Mouse (Mus musculus): ENCODE data around the gene Ddr2.
"Not testable (repeated sequence)": the region's sequence is repeated elsewhere in the genome, so short reads cannot be mapped to it uniquely, and the experiment has no call there.

Ddr2 gene

DNA sequence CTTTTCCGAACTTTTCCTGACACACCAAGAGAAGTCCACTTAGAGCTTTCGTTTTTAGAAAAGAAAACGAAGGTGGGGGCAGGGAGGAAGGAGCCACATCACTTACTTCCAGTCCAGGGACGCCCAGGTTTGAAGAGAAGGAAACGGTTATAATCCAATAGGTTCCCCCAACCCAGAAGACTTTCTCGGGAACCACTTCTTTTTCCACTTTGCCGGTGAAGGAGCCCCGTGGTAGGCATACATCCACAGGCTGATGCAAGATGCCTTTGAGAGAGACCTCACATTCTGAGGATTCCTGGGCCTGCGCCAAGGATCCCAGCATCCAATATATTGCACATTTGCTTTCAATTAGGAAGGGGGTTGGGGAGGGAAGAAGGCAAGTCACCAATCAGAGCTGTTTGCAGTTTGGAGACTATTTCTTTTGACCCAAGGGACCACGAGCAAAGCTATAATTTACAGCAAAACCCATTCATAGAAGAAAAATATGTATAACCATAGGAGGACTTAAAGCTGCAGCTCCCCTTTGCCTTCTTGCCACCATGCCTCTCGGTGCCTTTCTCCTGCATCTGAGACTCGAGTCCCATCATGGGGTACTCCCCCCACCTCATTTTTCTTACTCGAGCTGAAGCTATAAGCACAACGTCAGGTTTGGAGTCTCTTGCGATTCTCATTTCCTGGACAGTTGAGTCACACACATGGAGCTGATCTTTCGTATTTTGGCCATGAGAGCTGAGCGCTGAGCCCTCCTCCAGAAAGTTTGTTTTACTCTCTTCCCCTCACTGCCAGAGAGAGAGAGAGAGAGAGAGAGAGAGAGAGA is at the start of gene Ddr2:
Gene Ddr2, minus strand, starts transcription at position 247 of the 817 bp plus-strand sequence.
- no peak for DNase-seq (ENCODE audit: low read depth)

DNA sequence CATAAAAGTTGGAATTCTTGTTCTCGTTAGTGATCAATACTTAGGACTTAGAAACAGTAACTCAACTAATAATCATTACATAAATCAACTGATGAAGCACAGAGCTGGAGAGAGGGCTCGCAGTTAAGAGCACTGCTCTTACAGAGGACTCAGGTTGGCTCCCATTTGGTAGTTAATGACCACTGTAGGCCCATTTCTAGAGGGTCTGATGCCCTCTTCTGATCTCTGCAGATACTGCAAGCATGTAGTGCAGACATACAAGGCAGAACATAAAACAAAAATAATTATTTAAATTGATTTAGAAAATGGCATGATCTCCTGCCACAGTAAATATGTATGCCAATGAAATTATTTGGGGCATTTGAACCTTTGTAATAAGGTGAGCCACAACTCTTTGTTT is 49.1 kb upstream of the Ddr2 start:
- no peak for DNase-seq (ENCODE audit: low read depth)

DNA sequence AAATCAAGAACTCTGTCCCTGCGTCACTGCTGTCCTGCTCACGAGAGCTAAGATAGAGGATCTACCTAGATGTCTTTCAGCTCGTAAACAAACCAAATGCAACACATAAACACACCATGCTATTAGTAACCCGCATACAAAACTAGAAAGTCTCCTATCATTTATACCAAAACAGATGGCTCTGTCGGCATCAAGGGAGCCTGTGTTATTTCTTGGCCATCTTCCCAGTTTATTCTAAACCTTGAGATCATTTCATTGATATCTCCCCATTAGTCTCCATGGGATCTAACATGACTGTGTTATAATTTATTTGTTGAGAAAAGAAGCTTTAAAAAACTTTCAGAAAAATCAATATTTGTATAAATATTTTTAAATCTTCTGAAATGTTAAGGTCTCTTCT is 45.2 kb upstream of the Ddr2 start:
- no peak for DNase-seq (ENCODE audit: low read depth)

DNA sequence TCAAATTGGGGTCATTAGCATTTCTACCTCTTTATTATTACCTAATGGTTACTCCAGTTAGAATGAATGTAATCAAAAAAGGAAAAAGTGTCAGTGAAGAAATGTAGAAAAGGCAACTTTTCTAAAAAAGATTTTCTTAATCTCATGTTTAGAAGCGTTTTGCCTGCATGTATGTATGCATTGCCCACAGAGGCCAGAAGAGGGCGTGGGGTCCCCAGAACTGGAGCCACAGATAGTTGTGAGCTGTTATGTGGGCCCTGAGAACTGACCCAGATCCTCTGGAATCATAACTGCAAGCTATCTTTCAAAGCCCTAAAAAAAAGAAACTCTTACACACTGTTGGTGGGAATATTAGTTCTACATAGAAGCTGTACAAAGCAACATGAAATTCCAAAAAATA is 44.7 kb upstream of the Ddr2 start:
- DNase-seq (ENCODE audit: low read depth) = no peak

DNA sequence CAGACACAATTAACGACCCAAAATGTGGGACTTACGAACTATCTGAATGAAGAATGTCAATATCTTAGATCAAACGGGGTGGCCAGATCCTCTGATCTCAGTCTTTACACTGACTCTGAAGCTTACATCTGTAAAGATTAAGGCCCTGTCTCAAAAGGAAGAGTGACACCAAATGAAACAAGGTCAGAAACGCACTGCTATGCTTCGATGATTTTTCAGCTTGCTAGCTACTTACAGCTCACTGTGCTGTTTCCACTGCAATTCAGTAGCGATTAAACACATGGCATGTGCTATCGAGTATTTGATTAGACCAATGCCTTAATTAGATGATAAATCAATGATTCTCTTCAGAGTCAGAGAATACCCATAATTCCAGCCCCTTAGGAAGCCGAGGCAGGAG is 43.4 kb upstream of the Ddr2 start:
- no peak for DNase-seq (ENCODE audit: low read depth)

DNA sequence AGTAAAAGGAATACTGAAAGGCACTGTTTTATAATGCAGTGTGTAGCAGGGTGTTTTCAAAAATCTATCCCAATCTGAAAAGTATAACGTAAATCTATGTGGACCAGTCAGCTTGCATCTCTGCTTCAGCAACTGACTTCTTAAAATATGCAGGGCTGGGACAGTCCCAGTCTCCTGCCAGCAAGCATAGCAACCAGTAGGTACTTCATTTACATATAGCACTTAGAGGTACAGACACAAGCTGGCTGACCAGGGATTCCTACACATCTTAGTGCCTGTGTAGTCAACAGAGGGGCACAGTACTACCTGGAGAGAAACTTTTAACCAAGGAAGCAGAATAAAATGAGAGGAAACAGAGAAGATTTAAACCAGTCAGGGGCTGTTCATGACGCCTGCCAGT is 42.0 kb upstream of the Ddr2 start:
- no peak for DNase-seq (ENCODE audit: low read depth)

DNA sequence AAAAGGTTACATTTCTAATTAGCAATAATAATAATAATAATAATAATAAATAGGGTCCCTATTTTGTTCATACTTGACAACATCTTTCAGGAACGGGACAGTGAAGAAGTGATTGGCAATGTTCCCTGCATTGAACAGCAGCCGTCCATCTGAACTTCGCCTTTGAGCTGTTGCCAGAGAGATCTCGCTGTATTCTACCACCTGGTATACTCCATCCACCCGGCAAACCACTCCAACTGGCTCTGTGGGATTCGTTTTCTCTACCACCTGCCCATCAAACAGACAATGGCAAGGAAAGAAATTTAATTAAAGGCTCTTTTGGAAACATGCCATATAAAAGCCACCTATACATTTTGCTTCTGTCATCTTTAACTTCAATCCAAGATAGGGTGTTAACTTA is 40.3 kb upstream of the Ddr2 start:
- no peak for DNase-seq (ENCODE audit: low read depth)

DNA sequence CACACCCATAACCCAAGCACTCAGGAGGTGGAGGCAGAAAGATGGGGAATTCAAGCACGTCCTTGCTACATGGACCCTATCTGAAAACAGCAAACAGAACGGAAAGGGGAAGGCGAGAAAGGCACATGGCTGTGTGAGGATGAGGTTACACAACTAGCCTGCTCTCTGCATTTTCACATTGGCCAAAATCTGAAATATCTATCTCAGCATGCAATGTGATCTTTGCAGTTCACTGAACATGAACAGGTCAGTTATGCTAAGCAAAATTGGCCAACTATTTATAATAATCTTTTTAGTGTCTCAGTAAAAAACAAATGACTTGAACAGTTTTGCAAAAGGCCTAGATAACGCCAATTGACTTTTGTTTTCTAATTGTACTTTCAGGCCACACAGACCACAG is 39.2 kb upstream of the Ddr2 start:
- DNase-seq (ENCODE audit: low read depth) = no peak

DNA sequence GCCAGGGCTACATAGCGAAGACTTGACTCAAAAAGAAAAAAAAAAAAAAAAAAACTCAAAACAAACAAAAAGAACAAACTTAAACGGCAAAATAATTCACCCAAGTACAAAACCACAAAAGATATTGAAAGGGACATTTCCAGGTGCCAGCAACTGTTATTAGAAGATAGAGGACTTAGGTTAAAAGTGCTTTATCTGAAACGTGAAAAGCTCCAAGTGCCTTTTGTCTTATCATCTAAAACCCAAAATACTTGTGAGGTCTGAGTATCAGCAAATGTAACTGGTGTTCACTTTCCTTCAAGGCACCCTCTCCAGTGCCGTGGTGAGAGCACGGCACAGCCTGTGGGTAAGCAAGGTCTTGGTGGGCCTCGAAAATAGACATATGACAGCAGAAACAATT is 38.0 kb upstream of the Ddr2 start:
- DNase-seq (ENCODE audit: low read depth) = no peak

DNA sequence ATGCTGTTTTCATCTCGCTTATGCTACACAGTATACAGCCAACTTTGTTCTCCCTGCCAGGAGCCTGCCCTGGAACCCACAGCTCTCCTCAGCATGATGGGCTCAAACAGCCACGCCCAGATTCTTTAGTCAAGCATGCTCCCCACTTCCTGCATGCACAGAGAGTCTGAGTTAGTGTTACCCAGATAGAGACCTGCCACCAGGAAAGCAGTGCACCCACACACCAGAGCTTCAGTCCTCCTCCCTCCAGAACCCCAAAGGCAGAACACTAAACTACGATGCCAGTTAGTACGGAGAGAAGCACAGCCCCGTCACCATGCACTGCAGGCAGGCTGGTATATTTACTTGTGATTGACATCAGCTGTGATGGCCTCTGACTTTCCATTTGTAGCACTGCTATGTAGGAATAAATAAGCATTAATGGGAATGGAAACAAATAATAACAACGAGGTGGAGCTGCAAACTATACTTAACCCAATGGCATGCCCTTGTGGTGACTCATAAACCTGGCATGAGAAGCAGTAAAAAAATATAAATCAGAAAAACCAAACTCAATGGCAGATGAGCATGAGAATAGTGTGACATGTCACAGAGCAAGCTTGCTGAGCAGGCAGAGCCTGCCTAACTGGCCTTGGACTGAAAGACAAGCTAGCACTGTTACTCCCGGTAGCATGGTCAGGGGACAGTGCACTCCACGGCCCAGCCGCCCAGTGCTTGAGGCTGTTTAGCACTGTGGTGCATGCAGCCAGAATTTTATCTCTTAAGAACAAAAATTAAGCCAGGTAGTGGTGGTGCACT is 37.3 kb upstream of the Ddr2 start:
- no peak for DNase-seq (ENCODE audit: low read depth)

DNA sequence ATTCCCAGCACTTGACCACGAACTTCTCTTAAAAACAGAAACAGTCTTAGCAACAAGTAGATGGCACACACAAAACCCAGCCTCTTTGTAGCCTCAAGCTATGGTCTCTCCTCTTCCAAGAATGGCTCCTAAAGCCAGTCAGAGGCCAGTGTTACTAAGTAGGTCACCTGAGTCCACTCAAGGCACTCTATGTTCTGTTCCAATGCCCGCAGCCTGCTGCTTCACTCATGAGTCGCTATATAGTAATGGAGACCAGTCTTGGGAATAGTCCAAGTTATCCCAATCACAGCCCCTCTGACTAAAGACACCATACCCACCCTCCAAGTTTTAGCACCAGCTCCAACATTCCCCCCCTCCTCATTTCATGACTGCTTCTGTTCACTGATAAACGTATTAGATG is 35.0 kb upstream of the Ddr2 start:
- no peak for DNase-seq (ENCODE audit: low read depth)

DNA sequence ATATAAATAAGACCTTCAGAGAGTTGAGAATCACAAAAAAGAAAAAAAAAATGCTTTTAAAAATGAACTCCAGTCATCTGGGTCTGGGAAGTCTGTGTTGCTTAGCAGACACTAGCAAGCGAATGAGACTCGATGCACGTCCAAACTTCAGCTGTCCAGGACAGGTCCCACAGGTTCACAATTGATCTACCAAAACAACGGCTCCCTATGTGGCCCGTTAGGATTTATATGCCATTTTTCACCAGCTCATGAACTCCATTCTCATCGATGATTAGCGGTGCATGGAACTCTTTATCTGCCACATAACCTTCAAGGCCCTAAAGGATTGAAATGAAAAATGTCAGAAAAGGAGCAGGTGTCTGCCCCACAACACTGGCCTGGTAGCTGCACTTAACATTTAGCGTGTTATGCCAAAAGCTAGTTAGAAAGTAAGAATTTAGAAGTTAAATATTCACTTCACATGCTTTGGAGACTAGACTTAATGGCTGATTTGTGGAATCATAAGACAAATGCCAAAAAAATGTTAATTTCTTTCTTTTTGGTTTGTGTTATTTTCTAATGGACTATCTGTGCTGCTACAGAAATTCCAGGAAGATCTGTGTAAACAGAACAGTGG is 31.8 kb upstream of the Ddr2 start:
- no peak for DNase-seq (ENCODE audit: low read depth)

DNA sequence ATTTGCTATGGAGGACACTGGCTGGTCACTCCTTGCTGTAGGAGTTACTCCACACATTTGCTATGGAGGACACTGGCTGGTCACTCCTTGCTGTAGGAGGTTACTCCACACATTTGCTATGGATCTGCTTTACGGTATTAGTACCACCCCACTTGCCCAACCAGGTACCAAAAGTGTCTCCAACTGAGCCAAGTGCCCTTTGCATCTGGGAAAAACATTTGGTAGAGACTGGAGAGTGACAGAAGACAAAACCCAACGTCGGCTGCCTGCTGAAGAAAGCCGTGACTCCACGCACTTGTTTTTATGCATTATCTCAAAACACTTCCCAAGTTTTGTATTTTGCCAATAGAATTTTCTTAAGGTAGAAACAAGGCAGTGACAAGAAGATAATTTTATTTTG is 31.1 kb upstream of the Ddr2 start:
- DNase-seq (ENCODE audit: low read depth) = no peak

DNA sequence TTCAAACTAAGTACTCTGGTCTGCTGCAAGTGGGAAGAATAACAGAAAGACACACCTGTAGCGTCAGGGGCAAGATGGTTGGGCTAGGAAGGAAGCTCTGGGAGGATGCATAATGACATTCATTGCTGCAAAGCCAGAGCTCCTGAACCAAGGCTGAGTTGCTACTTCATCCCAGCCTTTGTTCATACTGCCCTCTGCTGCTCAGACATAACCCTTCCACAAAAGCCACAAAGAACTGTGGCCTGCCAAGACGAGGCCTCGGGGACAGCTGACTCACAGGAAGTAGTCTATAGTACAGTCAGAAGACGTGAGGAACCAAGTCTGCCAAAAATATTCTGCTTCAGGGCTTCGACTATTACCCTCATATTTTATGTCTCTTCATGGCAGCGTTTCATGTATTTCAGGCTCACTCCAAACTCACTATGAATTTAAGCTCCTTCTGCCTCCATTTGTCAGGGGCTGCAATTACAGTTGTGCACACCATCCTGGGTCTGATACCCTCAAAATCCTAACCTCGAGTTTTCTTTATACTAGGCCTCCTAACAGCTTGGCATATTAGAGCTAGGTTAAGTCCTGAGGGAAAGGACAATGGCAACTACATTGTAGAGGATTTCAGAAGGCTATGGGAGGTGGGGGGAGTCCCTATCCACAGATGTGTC is 25.9 kb upstream of the Ddr2 start:
- DNase-seq (ENCODE audit: low read depth) = peak; percentile 44

DNA sequence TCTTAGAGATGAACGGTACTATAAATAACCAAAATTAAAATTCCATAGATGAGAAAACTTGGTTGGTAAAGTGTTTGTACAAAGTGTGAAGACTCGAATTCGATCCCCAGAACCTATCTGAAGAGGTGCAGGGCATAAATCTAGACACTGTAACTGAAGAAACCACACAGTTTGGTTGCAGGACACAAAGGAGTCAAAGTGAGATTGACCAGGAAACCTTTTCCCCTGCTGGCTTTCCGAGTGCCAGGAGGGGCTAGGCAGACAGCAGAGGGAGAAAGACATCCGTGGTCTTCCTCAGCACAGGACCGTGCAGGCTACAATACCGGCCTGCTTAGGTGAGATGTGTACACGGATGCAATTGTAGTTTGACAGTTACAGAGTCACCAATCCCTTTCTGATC is 23.7 kb upstream of the Ddr2 start:
- no peak for DNase-seq (ENCODE audit: low read depth)

DNA sequence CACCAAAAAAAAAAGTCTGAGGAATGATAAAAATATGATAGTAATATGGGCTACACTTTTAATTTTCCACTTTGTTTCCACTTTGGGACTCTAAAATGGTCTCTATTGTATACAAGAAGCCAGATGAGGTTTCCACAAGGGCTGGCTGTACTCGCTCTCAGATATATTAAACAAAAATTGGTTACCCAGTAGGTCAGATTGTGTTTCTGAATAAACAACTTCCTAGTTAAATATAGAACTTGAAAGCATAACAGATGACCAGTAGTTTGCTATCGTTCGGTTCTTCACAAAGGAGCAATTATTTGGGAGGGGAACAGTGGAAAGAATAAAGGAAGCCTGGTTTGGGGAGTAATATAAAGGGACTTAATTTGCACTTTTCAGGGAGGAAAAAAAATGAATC is 20.4 kb upstream of the Ddr2 start:
- no peak for DNase-seq (ENCODE audit: low read depth)

DNA sequence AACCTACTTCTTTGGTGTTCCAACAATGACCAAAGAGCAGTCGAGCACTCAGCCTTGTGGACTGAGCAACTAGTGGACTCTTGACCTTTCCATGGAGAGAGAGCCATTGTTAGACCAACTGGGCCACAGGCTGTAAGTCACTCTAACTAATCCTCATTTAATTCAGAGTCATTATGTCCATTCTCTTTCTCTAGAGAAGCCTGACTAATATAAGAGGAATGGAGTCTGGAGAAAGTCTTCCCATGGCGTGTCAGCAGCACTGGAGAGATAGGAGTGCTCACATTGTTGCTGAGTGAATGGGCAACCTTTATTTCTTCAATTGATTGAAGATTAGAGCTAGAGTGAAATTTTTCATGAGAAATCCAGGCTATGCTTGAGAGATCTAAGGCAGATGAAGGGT is 14.1 kb upstream of the Ddr2 start:
- no peak for DNase-seq (ENCODE audit: low read depth)

DNA sequence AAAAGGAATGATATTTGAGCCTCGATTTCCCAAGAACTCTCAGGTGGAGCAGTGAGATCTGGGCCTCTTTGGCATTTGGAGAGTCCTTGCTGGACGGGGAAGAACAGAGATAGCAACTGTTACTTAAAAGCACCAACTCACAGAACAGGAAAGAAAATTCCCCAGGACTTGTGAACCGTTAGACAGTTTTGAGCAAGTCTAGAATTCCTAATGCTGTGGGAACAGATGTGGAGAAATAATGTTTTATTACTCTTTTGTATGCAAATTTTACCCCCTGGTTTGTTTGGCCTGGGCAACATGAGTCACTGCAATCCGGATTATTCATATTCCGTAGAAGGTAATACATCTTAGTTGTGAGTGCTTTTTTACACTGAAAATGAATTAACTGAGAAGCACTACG is 3.1 kb upstream of the Ddr2 start:
- no peak for DNase-seq (ENCODE audit: low read depth)

DNA sequence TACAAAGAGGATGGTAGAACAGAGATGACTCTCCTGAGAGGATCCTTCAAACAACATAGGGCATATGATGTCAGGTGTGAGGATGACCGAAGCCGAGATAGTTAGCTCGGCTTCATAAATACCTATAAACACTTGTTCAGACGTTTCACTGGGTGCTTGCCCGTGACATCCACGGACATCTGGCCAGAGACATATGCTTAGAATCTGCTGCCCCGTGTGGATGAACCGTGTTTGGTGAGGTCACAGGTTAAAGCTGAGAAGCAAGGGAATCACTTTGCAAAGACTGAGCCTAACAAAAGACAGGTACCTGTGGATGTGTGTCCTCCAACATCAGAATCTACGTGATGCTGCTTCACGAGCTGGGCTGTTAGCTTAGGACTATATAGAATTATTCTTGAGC is 1.7 kb upstream of the Ddr2 start:
- no peak for DNase-seq (ENCODE audit: low read depth)

DNA sequence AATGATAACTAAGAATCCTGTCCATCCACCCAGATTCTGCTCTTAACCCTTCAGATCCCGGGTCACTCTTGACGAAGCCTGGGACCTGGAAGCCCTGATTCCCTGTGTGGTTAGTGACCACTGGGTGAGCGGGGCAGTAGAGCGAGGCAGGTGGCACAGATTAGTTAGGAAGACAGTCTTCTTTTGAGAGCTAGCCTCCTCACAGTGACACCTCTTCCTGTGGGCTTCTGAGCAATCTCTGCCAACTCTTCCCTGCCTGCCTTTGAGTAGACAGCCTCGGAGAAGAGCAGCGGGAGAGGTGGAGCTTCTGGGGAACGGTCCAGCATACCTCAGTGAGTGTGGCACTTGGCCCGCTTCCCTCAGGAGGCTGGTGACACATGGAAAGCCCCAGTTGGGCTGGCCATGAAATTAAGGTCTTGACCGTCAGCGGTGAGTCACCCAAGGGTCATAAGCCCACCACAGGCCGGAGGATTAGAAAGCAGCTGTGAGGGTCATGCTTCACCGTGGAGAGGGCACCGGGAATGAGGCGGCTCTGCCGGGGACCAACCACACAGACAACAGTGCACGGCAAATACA is 1.2 kb upstream of the Ddr2 start:
- no peak for DNase-seq (ENCODE audit: low read depth)

DNA sequence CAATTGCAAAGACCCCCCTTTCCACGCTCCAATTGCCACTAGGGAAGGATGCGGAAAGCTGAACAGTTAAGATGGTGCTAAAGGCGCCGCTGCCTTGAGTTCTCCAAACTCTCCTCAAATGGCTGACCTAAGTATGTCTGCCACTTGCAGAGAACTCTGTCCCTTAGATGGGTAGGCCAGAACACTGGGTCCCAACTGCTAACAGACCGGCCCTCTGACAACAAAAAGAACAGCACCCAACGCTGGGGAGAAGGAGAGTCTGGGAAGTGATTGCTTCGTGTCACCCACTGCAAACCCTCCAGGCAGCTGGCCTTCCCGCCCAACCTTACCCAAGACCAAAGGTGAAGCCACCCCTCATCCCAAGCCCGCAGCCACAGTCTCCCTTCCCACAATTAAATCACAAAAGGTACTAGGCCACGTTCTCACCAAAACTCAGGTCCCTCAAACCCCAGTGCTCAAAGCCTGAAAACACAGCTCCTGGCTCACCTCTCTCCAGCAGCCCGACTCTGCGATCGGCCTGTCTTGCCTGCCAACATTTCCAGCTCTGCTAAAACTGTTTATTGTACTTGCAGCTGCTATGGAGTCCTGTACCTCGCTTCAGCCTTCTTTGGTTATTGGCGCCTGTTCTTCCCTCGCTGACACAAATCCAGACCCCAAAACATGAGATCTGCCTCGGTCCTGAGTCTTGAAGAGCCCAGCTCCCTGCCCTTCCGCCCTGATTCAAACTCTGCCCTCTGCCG is 616 bp downstream of the Ddr2 start:
- no peak for DNase-seq (ENCODE audit: low read depth)

DNA sequence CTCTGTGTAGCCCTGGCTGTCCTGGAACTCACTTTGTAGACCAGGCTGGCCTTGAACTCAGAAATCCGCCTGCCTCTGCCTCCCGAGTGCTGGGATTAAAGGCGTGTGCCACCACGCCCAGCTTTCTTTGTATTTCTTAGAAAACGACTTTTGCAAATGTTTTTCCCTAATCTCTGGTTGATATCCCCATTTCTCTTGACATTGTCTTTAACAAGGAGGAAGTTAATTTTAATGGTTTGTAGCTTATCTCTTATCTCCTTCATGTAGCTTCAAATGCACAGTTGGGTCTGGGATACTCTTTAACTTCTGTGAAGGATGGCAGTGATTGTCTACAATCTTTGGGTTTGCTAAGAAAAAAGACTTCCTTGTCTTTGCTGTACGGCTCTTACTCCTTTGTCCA is 7.7 kb downstream of the Ddr2 start:
- DNase-seq (ENCODE audit: low read depth) = not testable (repeated sequence)
